Mouse (Mus musculus): ENCODE data around the gene Stx8. TPM values are rescaled to one million over a fixed set of nuclear protein-coding genes. Genes with fewer than 3 reads are reported as not detected.

The Stx8 gene
- polyA plus RNA-seq, 1 experiment from 2014 or later, result 68.1 TPM

GRCm38 (mm10) chr11:67983564-67983963, 17.6 kb downstream of the Stx8 start:
- Histone ChIP-seq H3K4me1 (no peaks in the 10 kb centered on the region), H3K4me2 (no peak overlapping the region), H3K27ac (no peak overlapping the region), H3K9me3 (no peaks in the 10 kb centered on the region), H3K27me3 (no peaks in the 10 kb centered on the region), H3K9ac (no peak overlapping the region), H3K36me3 (peaks cover 14% of the 10 kb centered on the region), H3K4me3 (no peak overlapping the region)
- ATAC-seq (ENCODE audit: insufficient number of reproducible peaks, insufficient read depth, low FRiP score, low TSS enrichment, low read depth), result no peak
- 88% methylated on average over 6 of the region's 6 CpGs for WGBS

- 65% methylated on average over 4 of the region's 4 CpGs for WGBS
- peaks cover 9% of the 10 kb centered on the region for H3K36me3 ChIP-seq
- ATAC-seq (ENCODE audit: insufficient number of reproducible peaks, insufficient read depth, low FRiP score, low TSS enrichment, low read depth), result no peak
Observed at GRCm38 (mm10) chr11:67991240-67991639, 25.2 kb downstream of the Stx8 start.

GRCm38 (mm10) chr11:67995965-67996364, 30.0 kb downstream of the Stx8 start:
- Histone ChIP-seq H3K27me3 (no peaks in the 10 kb centered on the region), H3K36me3 (0 out of 2 replicates have a peak, but pooled peaks cover 4% of the 10 kb centered on the region), H3K4me2 (no peak overlapping the region), H3K4me3 (no peak overlapping the region), H3K27ac (no peak overlapping the region), H3K4me1 (no peaks in the 10 kb centered on the region), H3K9ac (no peak overlapping the region), H3K9me3 (no peaks in the 10 kb centered on the region)
- WGBS, result 59% methylated on average over 4 of the region's 4 CpGs
- no peak for ATAC-seq (ENCODE audit: insufficient number of reproducible peaks, insufficient read depth, low FRiP score, low TSS enrichment, low read depth)

More at GRCm38 (mm10) chr11:67991240-67991639, 25.2 kb downstream of the Stx8 start:
- Histone ChIP-seq H3K27me3 (no peaks in the 10 kb centered on the region), H3K4me3 (no peak overlapping the region), H3K4me1 (no peaks in the 10 kb centered on the region), H3K27ac (no peak overlapping the region), H3K9me3 (no peaks in the 10 kb centered on the region), H3K9ac (no peak overlapping the region), H3K4me2 (no peak overlapping the region)

GRCm38 (mm10) chr11:67998905-67999304, 32.9 kb downstream of the Stx8 start:
- Histone ChIP-seq H3K36me3 (no peaks in the 10 kb centered on the region), H3K27ac (no peak overlapping the region), H3K9me3 (no peaks in the 10 kb centered on the region), H3K4me3 (no peak overlapping the region), H3K27me3 (no peaks in the 10 kb centered on the region), H3K4me2 (no peak overlapping the region), H3K4me1 (no peaks in the 10 kb centered on the region), H3K9ac (no peak overlapping the region)
- no peak for ATAC-seq (ENCODE audit: insufficient number of reproducible peaks, insufficient read depth, low FRiP score, low TSS enrichment, low read depth)
- WGBS, result 82% methylated on average over 3 of the region's 3 CpGs

DNA sequence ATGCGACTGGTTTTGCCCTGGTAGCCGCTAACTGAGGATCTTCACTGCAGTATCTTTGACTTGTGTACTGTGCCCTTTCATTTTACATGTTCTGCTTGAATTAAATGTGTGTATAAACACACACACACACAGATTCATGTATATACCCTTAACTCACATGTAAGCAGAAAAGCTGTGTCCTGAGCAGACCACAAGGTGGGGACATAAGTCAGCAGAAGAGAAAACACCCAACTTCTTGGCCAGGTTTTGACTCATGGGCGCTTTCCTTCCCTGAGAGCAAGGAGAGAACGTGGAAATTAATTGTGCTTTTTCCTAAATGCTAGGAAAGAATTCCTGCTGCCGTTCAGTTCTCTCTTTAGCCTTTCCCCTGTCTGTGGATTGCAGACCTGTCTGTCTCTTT, 33.6 kb downstream of the Stx8 start:
- Histone ChIP-seq H3K9ac (no peak overlapping the region), H3K27me3 (no peaks in the 10 kb centered on the region)
- 76% methylated on average over 5 of the region's 5 CpGs for WGBS

DNA sequence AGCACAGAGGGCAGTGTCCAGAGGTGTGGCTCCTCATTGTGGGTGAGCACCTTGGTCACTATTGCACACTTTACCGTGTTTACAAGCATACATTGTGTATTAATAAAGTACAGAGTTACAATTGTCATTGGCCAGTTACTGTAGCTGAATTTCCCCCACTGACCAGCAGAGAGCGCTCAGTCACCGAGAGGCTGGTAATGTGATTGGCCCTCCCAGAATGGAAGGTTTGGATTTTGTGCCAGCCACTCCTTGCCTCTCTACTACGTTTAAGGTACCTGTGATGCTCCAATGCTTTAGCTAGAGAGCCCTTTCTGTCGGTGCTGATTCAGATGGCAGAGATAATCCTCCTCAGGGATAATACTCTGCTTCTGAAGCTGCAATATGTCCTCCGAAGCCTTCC, 38.2 kb downstream of the Stx8 start:
- no peaks in the 10 kb centered on the region for H3K36me3 ChIP-seq
- peaks cover 17% of the 10 kb centered on the region for H3K4me1 ChIP-seq
- H3K27ac ChIP-seq, result no peak overlapping the region
- H3K4me2 ChIP-seq, result no peak overlapping the region
- no peak overlapping the region for H3K9ac ChIP-seq
- no peaks in the 10 kb centered on the region for H3K9me3 ChIP-seq
- WGBS, result 18% methylated on average over 6 of the region's 6 CpGs
- no peaks in the 10 kb centered on the region; the same call in 1 of the 2 replicates for H3K27me3 ChIP-seq
- no peak overlapping the region for H3K4me3 ChIP-seq
- no peak for ATAC-seq (ENCODE audit: insufficient number of reproducible peaks, insufficient read depth, low FRiP score, low TSS enrichment, low read depth)

More for the DNA sequence above, 33.6 kb downstream of the Stx8 start:
- no peak for ATAC-seq (ENCODE audit: insufficient number of reproducible peaks, insufficient read depth, low FRiP score, low TSS enrichment, low read depth)
- Histone ChIP-seq H3K9me3 (no peaks in the 10 kb centered on the region), H3K4me3 (no peak overlapping the region), H3K36me3 (no peaks in the 10 kb centered on the region), H3K27ac (no peak overlapping the region), H3K4me1 (no peaks in the 10 kb centered on the region), H3K4me2 (no peak overlapping the region)

- Histone ChIP-seq H3K36me3 (no peaks in the 10 kb centered on the region), H3K4me2 (no peak overlapping the region), H3K9me3 (no peaks in the 10 kb centered on the region), H3K27ac (no peak overlapping the region), H3K4me1 (peaks cover 17% of the 10 kb centered on the region), H3K27me3 (no peaks in the 10 kb centered on the region; the same call in 1 of the 2 replicates), H3K9ac (no peak overlapping the region), H3K4me3 (no peak overlapping the region)
- 15% methylated on average over 8 of the region's 8 CpGs for WGBS
- ATAC-seq (ENCODE audit: insufficient number of reproducible peaks, insufficient read depth, low FRiP score, low TSS enrichment, low read depth), result no peak
Observed at GRCm38 (mm10) chr11:68006216-68006789, 40.3 kb downstream of the Stx8 start.

DNA sequence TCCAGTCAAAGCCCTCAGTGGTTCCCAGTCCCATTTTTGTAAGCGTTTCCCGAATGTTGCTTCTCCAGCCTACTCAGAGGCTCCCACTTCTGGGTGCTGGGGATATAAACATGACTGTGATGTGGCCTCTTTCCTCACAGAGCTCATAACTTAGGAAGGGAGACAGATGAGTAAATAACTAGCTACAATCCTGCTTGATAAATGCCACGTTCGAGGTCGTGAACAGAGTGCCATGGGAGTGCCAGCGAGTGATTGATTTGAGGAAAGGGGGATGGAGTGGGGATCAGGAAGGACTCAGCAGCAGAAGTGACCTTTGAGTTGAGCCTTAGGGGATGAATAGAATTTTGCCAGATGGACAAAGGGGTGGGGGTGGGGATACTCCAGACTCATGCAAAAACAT, 41.7 kb downstream of the Stx8 start:
- Histone ChIP-seq H3K4me2 (no peak overlapping the region), H3K9ac (no peak overlapping the region), H3K4me1 (peaks cover 17% of the 10 kb centered on the region), H3K27me3 (no peaks in the 10 kb centered on the region; the same call in 1 of the 2 replicates), H3K36me3 (no peaks in the 10 kb centered on the region), H3K4me3 (no peak overlapping the region), H3K9me3 (no peaks in the 10 kb centered on the region), H3K27ac (no peak overlapping the region)
- 47% methylated on average over 6 of the region's 6 CpGs for WGBS
- no peak for ATAC-seq (ENCODE audit: insufficient number of reproducible peaks, insufficient read depth, low FRiP score, low TSS enrichment, low read depth)

DNA sequence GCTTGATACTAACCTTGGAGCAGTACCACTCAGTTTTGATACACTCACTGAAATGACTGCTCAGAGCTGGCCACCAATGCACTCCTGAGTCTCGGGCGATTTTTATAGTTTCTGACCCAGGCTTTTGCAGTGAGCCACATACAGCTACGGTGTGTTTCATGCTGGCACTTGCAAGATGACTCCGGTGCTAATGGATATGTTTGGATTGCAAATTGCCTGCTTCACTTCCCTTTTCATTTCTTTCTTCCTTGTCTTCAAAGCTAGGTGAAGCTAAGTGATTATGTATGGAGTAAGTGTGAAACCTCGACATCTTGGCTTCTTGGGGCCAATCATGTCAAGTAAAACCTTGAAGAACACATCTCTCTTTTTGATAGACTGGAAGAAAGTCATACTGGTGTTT, 43.4 kb downstream of the Stx8 start:
- H3K27ac ChIP-seq, result no peak overlapping the region
- no peaks in the 10 kb centered on the region for H3K36me3 ChIP-seq
- no peak overlapping the region for H3K9ac ChIP-seq
- peaks cover 17% of the 10 kb centered on the region for H3K4me1 ChIP-seq
- 67% methylated on average over 5 of the region's 5 CpGs for WGBS
- no peak for ATAC-seq (ENCODE audit: insufficient number of reproducible peaks, insufficient read depth, low FRiP score, low TSS enrichment, low read depth)
- no peaks in the 10 kb centered on the region for H3K9me3 ChIP-seq
- no peak overlapping the region for H3K4me3 ChIP-seq
- no peak overlapping the region for H3K4me2 ChIP-seq
- H3K27me3 ChIP-seq, result no peaks in the 10 kb centered on the region; the same call in 1 of the 2 replicates

DNA sequence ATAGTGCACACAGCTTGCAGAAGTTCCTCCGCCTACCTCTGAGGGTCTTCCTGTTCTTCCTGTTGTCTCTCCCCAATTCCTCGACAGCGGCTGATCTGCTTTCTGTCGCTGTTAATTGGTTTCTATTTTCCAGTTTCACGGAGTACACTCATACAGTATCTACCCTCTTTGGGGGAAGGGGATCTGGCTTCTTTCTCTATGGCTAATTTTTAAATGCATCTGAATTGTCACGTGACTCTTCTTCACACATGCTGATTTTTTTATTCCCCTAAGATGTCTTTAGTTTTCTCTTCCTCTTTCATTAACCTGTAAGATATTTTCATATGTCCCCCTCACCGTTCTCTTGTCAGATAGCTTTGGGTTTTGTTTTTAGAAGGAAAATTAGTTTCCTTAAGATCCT, 46.2 kb downstream of the Stx8 start:
- no peaks in the 10 kb centered on the region; the same call in 1 of the 2 replicates for H3K27me3 ChIP-seq
- H3K4me3 ChIP-seq, result no peak overlapping the region
- H3K27ac ChIP-seq, result no peak overlapping the region
- 78% methylated on average over 7 of the region's 7 CpGs for WGBS
- no peak overlapping the region for H3K9ac ChIP-seq
- ATAC-seq (ENCODE audit: insufficient number of reproducible peaks, insufficient read depth, low FRiP score, low TSS enrichment, low read depth), result no peak
- H3K4me2 ChIP-seq, result no peak overlapping the region
- 0 out of 2 replicates have a peak, but pooled peaks cover 5% of the 10 kb centered on the region for H3K4me1 ChIP-seq
- H3K36me3 ChIP-seq, result no peaks in the 10 kb centered on the region
- H3K9me3 ChIP-seq, result no peaks in the 10 kb centered on the region

GRCm38 (mm10) chr11:68018191-68018590, 52.2 kb downstream of the Stx8 start:
- Histone ChIP-seq H3K4me3 (no peak overlapping the region), H3K9me3 (no peaks in the 10 kb centered on the region), H3K4me1 (peaks cover 3% of the 10 kb centered on the region; the same call in 1 of the 2 replicates), H3K9ac (no peak overlapping the region), H3K27me3 (no peaks in the 10 kb centered on the region), H3K27ac (no peak overlapping the region), H3K36me3 (peaks cover 4% of the 10 kb centered on the region; the same call in 1 of the 2 replicates), H3K4me2 (no peak overlapping the region)
- no peak for ATAC-seq (ENCODE audit: insufficient number of reproducible peaks, insufficient read depth, low FRiP score, low TSS enrichment, low read depth)
- WGBS, result 87% methylated on average over 8 of the region's 8 CpGs

GRCm38 (mm10) chr11:68019156-68019555, 53.2 kb downstream of the Stx8 start:
- no peaks in the 10 kb centered on the region for H3K27me3 ChIP-seq
- H3K36me3 ChIP-seq, result peaks cover 4% of the 10 kb centered on the region; the same call in 1 of the 2 replicates
- H3K4me3 ChIP-seq, result no peak overlapping the region
- H3K9me3 ChIP-seq, result no peaks in the 10 kb centered on the region
- H3K9ac ChIP-seq, result no peak overlapping the region
- 85% methylated on average over 11 of the region's 11 CpGs for WGBS
- no peak overlapping the region for H3K4me2 ChIP-seq
- no peak for ATAC-seq (ENCODE audit: insufficient number of reproducible peaks, insufficient read depth, low FRiP score, low TSS enrichment, low read depth)
- peaks cover 12% of the 10 kb centered on the region for H3K4me1 ChIP-seq
- no peak overlapping the region for H3K27ac ChIP-seq
